Mouse (Mus musculus) CH12.LX (cell line): ENCODE results near the gene Gm49486. TPM values are rescaled to one million over a fixed set of nuclear protein-coding genes. Genes with fewer than 3 reads are reported as not detected.

ENCODE experiments used
- DNase-seq: peaks from one replicate; pipeline ENCODE4 v3.0.0-alpha.2; 2013; ENCODE audit errors: extremely low read depth
- H3K27ac ChIP-seq: 2 replicates; pipeline ENCODE4 v1.5.1; 2012; ENCODE audit warnings: low read depth, mild to moderate bottlenecking, control low read depth, moderate library complexity; ENCODE audit not compliant: insufficient read depth
- H3K27me3 ChIP-seq: replicated peaks from 2 replicates; pipeline ENCODE3; 2012; ENCODE audit warnings: inconsistent platforms
- H3K36me3 ChIP-seq, 2 experiments: replicated peaks in 1 of 2; 2 replicates each; pipeline versions ENCODE3 to v1.6.1; 2012; ENCODE audit warnings: inconsistent platforms in 1 of 2, low read length in 1 of 2, mild to moderate bottlenecking in 1 of 2, mixed read lengths in 1 of 2, moderate library complexity in 1 of 2; ENCODE audit not compliant: control insufficient read depth in 1 of 2, insufficient read depth in 1 of 2
- H3K4me1 ChIP-seq, 2 experiments: 2 replicates each; pipeline ENCODE4 v1.6.1; 2012; ENCODE audit warnings: inconsistent platforms in 1 of 2, moderate library complexity in 1 of 2; ENCODE audit not compliant: insufficient read depth in 2 of 2, control insufficient read depth in 1 of 2
- H3K4me2 ChIP-seq: 2 replicates; pipeline ENCODE4 v1.6.1; 2012; ENCODE audit warnings: low read depth, mild to moderate bottlenecking, control low read depth; ENCODE audit not compliant: poor library complexity, insufficient read depth, severe bottlenecking
- H3K4me3 ChIP-seq, 3 experiments: fragments of 150-350 bp in 1 of 3; sonication (generic) in 1 of 3; replicated peaks in 1 of 3; 2 replicates each; pipeline versions ENCODE3 to v1.5.1; 2011 to 2012; ENCODE audit warnings: low read depth in 2 of 3, low read length in 2 of 3, mild to moderate bottlenecking in 2 of 3, moderate library complexity in 2 of 3, control low read depth in 1 of 3, improper control_type of control experiment in 1 of 3, inconsistent platforms in 1 of 3, mixed read lengths in 1 of 3; ENCODE audit not compliant: poor library complexity in 1 of 3
- H3K79me2 ChIP-seq: replicated peaks from 2 replicates; pipeline ENCODE4 v1.6.1; 2012; ENCODE audit warnings: mild to moderate bottlenecking, moderate library complexity; ENCODE audit not compliant: control insufficient read depth, poor library complexity, insufficient read depth, severe bottlenecking; ENCODE audit errors: extremely low read depth
- H3K9ac ChIP-seq: 2 replicates; pipeline ENCODE4 v1.6.1; 2012; ENCODE audit warnings: low read depth, mild to moderate bottlenecking, control low read depth, moderate library complexity; ENCODE audit not compliant: insufficient read depth
- H3K9me3 ChIP-seq: replicated peaks from 2 replicates; pipeline ENCODE3; 2012; ENCODE audit warnings: low read length, inconsistent platforms, mixed read lengths
- CHD1 ChIP-seq: IDR thresholded peaks from 2 replicates; pipeline ENCODE4 v1.6.1; 2012; ENCODE audit warnings: low read depth, low read length, improper control_type of control experiment, inconsistent platforms
- CHD2 ChIP-seq: IDR thresholded peaks from 2 replicates; pipeline ENCODE4 v1.6.1; 2011; ENCODE audit warnings: low read length, improper control_type of control experiment
- CTCF ChIP-seq, 2 experiments: IDR thresholded peaks in 1 of 2; conservative IDR thresholded peaks in 1 of 2; 2 replicates each; pipeline ENCODE4 v1.5.1; 2011 to 2012; ENCODE audit warnings: low read depth in 2 of 2, low read length in 2 of 2, improper control_type of control experiment in 1 of 2, inconsistent platforms in 1 of 2, mild to moderate bottlenecking in 1 of 2, moderate library complexity in 1 of 2
- E2F4 ChIP-seq: IDR thresholded peaks from 2 replicates; pipeline ENCODE4 v1.6.1; 2011; ENCODE audit warnings: low read depth, low read length, improper control_type of control experiment; ENCODE audit not compliant: insufficient replicate concordance
- ELF1 ChIP-seq: IDR thresholded peaks from 2 replicates; pipeline ENCODE4 v1.6.1; 2014; ENCODE audit warnings: low read depth, mild to moderate bottlenecking, inconsistent platforms, low read length, improper control_type of control experiment
- ETS1 ChIP-seq: conservative IDR thresholded peaks from 2 replicates; pipeline ENCODE4 v1.6.1; 2012; ENCODE audit warnings: low read depth, mild to moderate bottlenecking, inconsistent platforms, low read length, improper control_type of control experiment, moderate library complexity
- HCFC1 ChIP-seq: IDR thresholded peaks from 2 replicates; pipeline ENCODE4 v1.6.1; 2012; ENCODE audit warnings: low read depth, mild to moderate bottlenecking, inconsistent platforms, low read length, improper control_type of control experiment
- JUN ChIP-seq: IDR thresholded peaks from 2 replicates; pipeline ENCODE4 v1.6.1; 2011; ENCODE audit warnings: low read depth, mild to moderate bottlenecking, low read length, improper control_type of control experiment, moderate library complexity; ENCODE audit not compliant: insufficient read depth
- JUND ChIP-seq: conservative IDR thresholded peaks from 2 replicates; pipeline ENCODE4 v1.6.1; 2011; ENCODE audit warnings: low read depth, low read length, improper control_type of control experiment
- KAT2A ChIP-seq: IDR thresholded peaks from 2 replicates; pipeline ENCODE4 v1.6.1; 2012; ENCODE audit warnings: low read length, improper control_type of control experiment, inconsistent platforms; ENCODE audit not compliant: insufficient replicate concordance
- MAX ChIP-seq: IDR thresholded peaks from 2 replicates; pipeline ENCODE4 v1.6.1; 2011; ENCODE audit warnings: low read length, improper control_type of control experiment
- MEF2A ChIP-seq: IDR thresholded peaks from 2 replicates; pipeline ENCODE4 v1.6.1; 2014; ENCODE audit warnings: low read depth, mild to moderate bottlenecking, inconsistent platforms, low read length, improper control_type of control experiment, borderline replicate concordance
- MXI1 ChIP-seq: IDR thresholded peaks from 2 replicates; pipeline ENCODE4 v1.6.1; 2011; ENCODE audit warnings: mild to moderate bottlenecking, low read depth, low read length, improper control_type of control experiment
- MYC ChIP-seq: IDR thresholded peaks from 2 replicates; pipeline ENCODE4 v1.6.1; 2011; ENCODE audit warnings: low read depth, mild to moderate bottlenecking, improper control_type of control experiment, low read length
- NELFE ChIP-seq: IDR thresholded peaks from 2 replicates; pipeline ENCODE4 v1.6.1; 2011; ENCODE audit warnings: low read depth, low read length, improper control_type of control experiment
- PAX5 ChIP-seq: IDR thresholded peaks from 2 replicates; pipeline ENCODE4 v1.6.1; 2012; ENCODE audit warnings: low read length, inconsistent platforms, mixed read lengths
- POLR2AphosphoS2 ChIP-seq: IDR thresholded peaks from 2 replicates; pipeline ENCODE4 v1.6.1; 2011; ENCODE audit warnings: low read depth, low read length, improper control_type of control experiment
- RCOR1 ChIP-seq: conservative IDR thresholded peaks from 2 replicates; pipeline ENCODE4 v1.6.1; 2012; ENCODE audit warnings: low read depth, mild to moderate bottlenecking, inconsistent platforms, low read length, improper control_type of control experiment
- SIN3A ChIP-seq: IDR thresholded peaks from 2 replicates; pipeline ENCODE4 v1.6.1; 2012; ENCODE audit warnings: low read length, improper control_type of control experiment, inconsistent platforms
- TBP ChIP-seq: conservative IDR thresholded peaks from 2 replicates; pipeline ENCODE4 v1.6.1; 2011; ENCODE audit warnings: low read depth, low read length, improper control_type of control experiment
- TCF12 ChIP-seq: IDR thresholded peaks from 2 replicates; pipeline ENCODE4 v1.6.1; 2014; ENCODE audit warnings: low read depth, mild to moderate bottlenecking, inconsistent platforms, low read length, improper control_type of control experiment
- USF1 ChIP-seq: IDR thresholded peaks from 2 replicates; pipeline ENCODE4 v1.6.1; 2014; ENCODE audit warnings: low read depth, mild to moderate bottlenecking, inconsistent platforms, low read length, improper control_type of control experiment
- ZMIZ1 ChIP-seq: IDR thresholded peaks from 2 replicates; pipeline ENCODE4 v1.6.1; 2012; ENCODE audit warnings: low read depth, mild to moderate bottlenecking, inconsistent platforms, low read length, improper control_type of control experiment
- ZNF384 ChIP-seq: IDR thresholded peaks from 2 replicates; pipeline ENCODE4 v1.6.1; 2012; ENCODE audit warnings: low read depth, low read length, improper control_type of control experiment, inconsistent platforms
- dilution Hi-C: fragments of 300-500 bp; cut with MboI; formaldehyde crosslinking; loops from 2 replicates; pipeline ENCODE4 v1.14.3; 2020; ENCODE audit warnings: low sequenced_read_pairs; ENCODE audit not compliant: extremely low pct_unique_long_range_greater_than_20kb, extremely low pct_ligation_motif_present
- in situ Hi-C: fragments of 300-500 bp; cut with MboI; formaldehyde crosslinking; loops from 3 replicates; pipeline ENCODE4 v1.14.3; 2019; ENCODE audit warnings: low sequenced_read_pairs, low pct_ligation_motif_present, low pct_unique_long_range_greater_than_20kb, mixed read lengths
- polyA plus RNA-seq: library from polyadenylated mRNA; unstranded; fragments of >175 nt; gene quantifications from 2 replicates; pipeline ENCODE4 v1.2.1, GENCODE M21; 2012; ENCODE audit warnings: low read depth; ENCODE audit not compliant: insufficient read length
- total RNA-seq, 2 experiments: library from RNA; depleted of rRNA; stranded (reverse); fragments of 300-350 nt in 1 of 2; fragments of >200 nt in 1 of 2; gene quantifications; 2 replicates each; pipeline ENCODE4 v1.2.3; 2012 to 2014

Gm49486 gene
- total and polyA plus RNA-seq, 3 experiments, result 0.21 to 0.77 (median 0.59) TPM

GRCm38 (mm10) chr15:79250236-79250635 lies 21.0 kb downstream of the Gm49486 start:
- dilution Hi-C loops, result no loop called here
- TF ChIP-seq RCOR1 (no peak), E2F4 (no peak)
- TF ChIP-seq, all 38 proteins: peak for 0
- in situ Hi-C loops, result no loop called here
- Histone ChIP-seq H3K9me3 (no peaks in the 10 kb centered on the region), H3K79me2 (no peaks in the 10 kb centered on the region), H3K27me3 (peaks cover 5% of the 10 kb centered on the region), H3K4me2 (no peak overlapping the region), H3K4me3 (no peak overlapping the region), H3K36me3 (peaks cover 42 to 79% of the 10 kb centered on the region in 2 experiments), H3K4me1 (0 out of 4 replicates have a peak, but pooled peaks cover 0 to 1% of the 10 kb centered on the region in 2 experiments), H3K9ac (no peak overlapping the region), H3K27ac (no peak overlapping the region)
- DNase-seq, result no peak

- in situ Hi-C loops, result no loop called here
- H3K36me3 ChIP-seq, result peaks cover 34 to 70% of the 10 kb centered on the region in 2 experiments
Observed at GRCm38 (mm10) chr15:79251168-79251567, 22.0 kb downstream of the Gm49486 start.

GRCm38 (mm10) chr15:79251781-79252491 lies 22.7 kb downstream of the Gm49486 start:
- no peak overlapping the region for H3K9ac ChIP-seq
- H3K4me2 ChIP-seq, result no peak overlapping the region
- in situ Hi-C loops, result no loop called here
- TF ChIP-seq TCF12, result no peak
- no peak for TF ChIP-seq MEF2A
- no peak for TF ChIP-seq MYC
- TF ChIP-seq MAX, result no peak
- no peak for TF ChIP-seq JUN
- no peak for TF ChIP-seq CHD1
- TF ChIP-seq NELFE, result no peak
- TF ChIP-seq ELF1, result no peak
- no peak for TF ChIP-seq E2F4
- no peak for TF ChIP-seq CTCF (conservative IDR thresholded peaks at IDR 0.05 in 1 of 2, IDR thresholded peaks at IDR 0.05 in 1 of 2; ENCODE audit: low read depth in 2 of 2, low read length in 2 of 2)
- TF ChIP-seq USF1, result no peak
- TF ChIP-seq KAT2A, result no peak
- TF ChIP-seq POLR2AphosphoS2, result no peak
- TF ChIP-seq ETS1, result no peak
- TF ChIP-seq, all 38 proteins: peak for 0
- Histone ChIP-seq H3K36me3 (peaks cover 27 to 62% of the 10 kb centered on the region in 2 experiments), H3K4me3 (no peak overlapping the region), H3K9me3 (no peaks in the 10 kb centered on the region), H3K4me1 (no peaks in the 10 kb centered on the region), H3K27me3 (peaks cover 5% of the 10 kb centered on the region), H3K79me2 (no peaks in the 10 kb centered on the region), H3K27ac (no peak overlapping the region)
- dilution Hi-C loops, result no loop called here
- DNase-seq, result no peak

More at GRCm38 (mm10) chr15:79251168-79251567, 22.0 kb downstream of the Gm49486 start:
- Histone ChIP-seq H3K9me3 (no peaks in the 10 kb centered on the region), H3K4me3 (no peak overlapping the region), H3K27ac (no peak overlapping the region), H3K4me2 (no peak overlapping the region), H3K9ac (no peak overlapping the region), H3K27me3 (peaks cover 5% of the 10 kb centered on the region), H3K79me2 (no peaks in the 10 kb centered on the region), H3K4me1 (no peaks in the 10 kb centered on the region)
- dilution Hi-C loops, result no loop called here
- TF ChIP-seq MXI1, result no peak
- TF ChIP-seq PAX5, result no peak
- no peak for TF ChIP-seq ZNF384
- TF ChIP-seq CHD2, result no peak
- no peak for TF ChIP-seq SIN3A
- TF ChIP-seq USF1, result no peak
- no peak for TF ChIP-seq CHD1
- no peak for TF ChIP-seq E2F4
- no peak for TF ChIP-seq TBP
- TF ChIP-seq HCFC1, result no peak
- TF ChIP-seq NELFE, result no peak
- no peak for TF ChIP-seq JUND
- no peak for TF ChIP-seq ELF1
- TF ChIP-seq RCOR1, result no peak
- TF ChIP-seq ZMIZ1, result no peak
- DNase-seq, result no peak
